Mouse (Mus musculus) gastrocnemius, postnatal 25 days (tissue): ENCODE measurements around the gene Gm2075. TPM values are rescaled to one million over a fixed set of nuclear protein-coding genes. Genes with fewer than 3 reads are reported as not detected.
"Not testable (repeated sequence)": the region's sequence is repeated elsewhere in the genome, so short reads cannot be mapped to it uniquely, and the experiment has no call there.

Source experiments
- DNase-seq: peaks from one replicate; pipeline ENCODE4 v3.0.0; 2022
- long read RNA-seq, 2 experiments: library from polyadenylated mRNA; stranded (forward); transcript quantifications; one replicate each; pipeline ENCODE4 v2.0.0; 2021
- total RNA-seq, 2 experiments: library from RNA; stranded (reverse); gene quantifications; 1 replicate in 1 of 2; 2 replicates in 1 of 2; pipeline ENCODE4 v1.2.3; 2021

The Gm2075 gene
- total RNA-seq = not detected
- long read RNA-seq, experiment 1 = 0 reads
- long read RNA-seq, experiment 2 = 0 reads

GRCm38 (mm10) chr12:88011548-88011947 is at the start of gene Gm2075:
Gm2075 (plus strand) TSS chr12:88011848.
- not testable (repeated sequence) for DNase-seq

DNA sequence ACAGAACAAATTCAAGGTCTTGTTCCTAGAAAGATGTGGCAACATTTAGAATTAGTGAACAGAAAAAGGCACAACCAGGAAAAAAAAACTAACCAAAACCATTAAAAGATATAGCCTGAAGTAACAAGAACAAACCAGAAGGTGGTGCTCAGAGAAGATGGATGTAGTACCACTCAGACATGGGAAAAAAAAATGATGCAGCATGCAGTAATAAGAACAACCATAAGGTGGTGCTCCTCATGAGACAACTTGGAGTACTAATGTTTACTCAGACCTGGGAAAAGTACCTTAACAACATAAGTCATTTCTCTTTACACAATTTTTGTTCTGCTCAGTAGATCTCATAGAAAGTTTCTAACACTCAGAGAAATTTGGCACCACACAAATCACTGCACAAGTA is 27.6 kb upstream of the Gm2075 start:
- not testable (repeated sequence) for DNase-seq

- not testable (repeated sequence) for DNase-seq
Measured at GRCm38 (mm10) chr12:88004118-88004517, 7.5 kb upstream of the Gm2075 start.

DNA sequence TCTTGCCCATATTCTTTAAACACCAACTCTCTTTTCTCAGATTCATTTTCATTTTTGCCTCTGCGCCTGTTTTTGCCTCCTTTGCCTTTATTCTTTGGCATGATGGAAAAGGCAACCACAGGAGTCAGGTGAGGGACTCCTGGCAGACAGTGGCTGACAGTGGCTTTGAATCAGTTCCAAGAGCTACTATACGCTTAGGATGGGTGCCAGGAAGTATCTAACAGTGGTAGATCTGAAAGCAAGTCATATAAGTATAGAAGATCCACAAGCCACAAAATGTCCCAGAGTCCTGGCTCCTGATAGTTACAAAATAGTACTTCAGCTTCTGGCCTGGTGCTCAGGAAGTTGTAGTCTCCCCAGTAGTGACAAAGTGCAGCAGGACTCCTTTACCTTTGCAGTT is 7.0 kb downstream of the Gm2075 start, which contains the start of gene Gm6803:
TSS of gene Gm6803 (minus strand) at position 101 of the 400 bp plus-strand sequence.
- not testable (repeated sequence) for DNase-seq

DNA sequence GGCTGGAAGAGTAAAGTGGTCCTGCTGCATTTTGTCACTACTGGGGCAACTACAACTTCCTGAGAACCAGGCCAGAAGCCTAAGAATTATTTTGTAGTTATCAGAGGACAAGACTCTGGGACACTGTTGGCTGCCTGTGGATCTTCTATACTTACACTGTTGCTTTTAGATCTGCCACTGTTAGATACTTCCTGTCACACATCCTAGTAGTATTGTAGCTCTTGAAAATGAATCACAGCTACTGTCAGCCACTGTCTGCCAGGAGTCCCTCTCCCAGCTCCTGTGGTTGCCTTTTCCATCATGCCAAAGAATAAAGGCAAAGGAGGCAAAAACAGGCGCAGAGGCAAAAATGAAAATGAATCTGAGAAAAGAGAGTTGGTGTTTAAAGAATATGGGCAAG is 15.1 kb downstream of the Gm2075 start, which contains the start of gene Gm2056:
TSS of gene Gm2056 (plus strand) at position 301 of the 400 bp plus-strand sequence.
- DNase-seq = not testable (repeated sequence)

GRCm38 (mm10) chr12:88032250-88032649 is 20.6 kb downstream of the Gm2075 start:
- not testable (repeated sequence) for DNase-seq

GRCm38 (mm10) chr12:88039062-88039461 is 27.4 kb downstream of the Gm2075 start:
- not testable (repeated sequence) for DNase-seq

- not testable (repeated sequence) for DNase-seq
Measured at GRCm38 (mm10) chr12:88039703-88040102, 28.1 kb downstream of the Gm2075 start.

DNA sequence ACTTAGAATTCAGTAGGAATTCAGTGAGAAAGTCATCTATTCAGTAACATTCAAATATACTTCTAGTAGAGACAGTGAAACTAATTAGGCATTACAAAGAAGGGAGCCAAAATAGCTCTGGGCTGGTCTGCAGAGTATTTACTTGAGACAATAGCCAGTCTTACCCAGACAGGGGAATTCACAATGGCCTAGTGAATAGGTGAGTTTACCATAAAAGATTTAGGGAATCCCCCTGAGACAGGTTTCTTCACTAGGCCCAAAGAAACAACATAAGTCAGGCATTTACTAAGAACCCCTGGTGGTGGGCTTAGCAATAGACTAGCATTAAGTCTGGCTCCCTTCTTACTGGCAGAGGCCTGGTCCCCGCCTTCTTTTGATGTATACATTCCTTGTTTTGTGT is 33.6 kb downstream of the Gm2075 start:
- not testable (repeated sequence) for DNase-seq

Other genes with a start within 250 kb of the Gm2075 start
- gene Gm21319, start 236.1 kb upstream of the Gm2075 start, total RNA-seq = not detected
- not detected for gene Gm21936, start 216.3 kb upstream of the Gm2075 start, total RNA-seq
- not detected for gene BB287469, start 195.3 kb upstream of the Gm2075 start, total RNA-seq
- not detected for gene Gm2001, start 169.5 kb upstream of the Gm2075 start, total RNA-seq
- gene Gm2016, start 137.8 kb upstream of the Gm2075 start, total RNA-seq = not detected
- gene Gm2022, start 116.5 kb upstream of the Gm2075 start, total RNA-seq = not detected
- not detected for gene Gm2035, start 92.0 kb upstream of the Gm2075 start, total RNA-seq
- gene Gm2042, start 57.8 kb upstream of the Gm2075 start, total RNA-seq = not detected
- not detected for gene Gm6803, start 6.9 kb downstream of the Gm2075 start, total RNA-seq
- gene Gm2056, start 15.2 kb downstream of the Gm2075 start, total RNA-seq = not detected
- not detected for gene Gm16368, start 71.8 kb downstream of the Gm2075 start, total RNA-seq
- gene Gm10436, start 170.3 kb downstream of the Gm2075 start, total RNA-seq = not detected
- gene Gm8332, start 238.3 kb downstream of the Gm2075 start, total RNA-seq = not detected